Mouse (Mus musculus) layer of hippocampus, postnatal 14 days (tissue): ENCODE measurements around the gene Smyd2. TPM values are rescaled to one million over a fixed set of nuclear protein-coding genes. Genes with fewer than 3 reads are reported as not detected.

ENCODE experiments used
- DNase-seq, 2 experiments: peaks; one replicate each; pipeline ENCODE4 v3.0.0; 2021 to 2022; ENCODE audit warnings: low spot score in 2 of 2, mixed read lengths in 1 of 2
- total RNA-seq, 2 experiments: library from RNA; stranded (reverse); gene quantifications; 2 replicates each; pipeline ENCODE4 v1.2.3; 2021

Smyd2 gene
- total RNA-seq, 2 experiments from 2014 or later, result 82.9 to 89.5 TPM

DNA sequence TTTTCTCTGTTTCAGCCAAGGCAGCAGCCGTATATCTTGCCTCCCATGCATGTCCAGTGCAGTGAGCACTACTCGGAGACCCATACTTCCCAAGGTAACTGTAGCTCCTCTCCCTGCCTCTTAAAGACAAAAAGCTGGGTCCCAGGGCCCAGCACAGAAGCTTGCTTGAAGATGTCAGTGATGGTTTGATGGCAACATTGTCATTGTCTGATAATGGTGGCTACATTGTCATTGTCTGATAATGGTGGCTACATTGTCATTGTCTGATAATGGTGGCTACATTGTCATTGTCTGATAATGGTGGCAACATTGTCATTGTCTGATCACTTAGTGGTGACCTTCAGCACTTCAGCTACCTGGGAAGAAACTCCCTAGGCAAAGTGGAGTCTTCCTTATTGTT, 75.8 kb downstream of the Smyd2 start:
- DNase-seq, result no peak

DNA sequence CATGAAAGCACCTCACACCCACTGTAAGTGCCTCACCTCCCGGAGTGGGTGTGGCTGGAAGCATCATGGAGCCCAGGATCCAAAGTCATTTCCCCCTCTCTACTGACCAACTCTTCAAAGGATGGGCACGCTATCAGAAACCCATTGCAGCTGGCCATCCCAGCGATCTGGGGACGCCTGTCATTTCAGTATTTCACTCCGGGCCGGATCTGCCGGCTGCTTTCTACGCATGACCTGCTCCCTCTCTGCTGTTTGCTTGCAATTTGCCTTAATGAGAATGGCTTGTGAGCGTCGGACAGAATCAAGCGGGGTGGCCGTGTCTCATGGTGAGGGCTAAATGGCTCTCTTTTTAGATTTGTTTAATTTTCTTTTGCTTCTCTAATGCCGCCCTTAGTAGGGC, 88.0 kb downstream of the Smyd2 start:
- DNase-seq, result no peak

DNA sequence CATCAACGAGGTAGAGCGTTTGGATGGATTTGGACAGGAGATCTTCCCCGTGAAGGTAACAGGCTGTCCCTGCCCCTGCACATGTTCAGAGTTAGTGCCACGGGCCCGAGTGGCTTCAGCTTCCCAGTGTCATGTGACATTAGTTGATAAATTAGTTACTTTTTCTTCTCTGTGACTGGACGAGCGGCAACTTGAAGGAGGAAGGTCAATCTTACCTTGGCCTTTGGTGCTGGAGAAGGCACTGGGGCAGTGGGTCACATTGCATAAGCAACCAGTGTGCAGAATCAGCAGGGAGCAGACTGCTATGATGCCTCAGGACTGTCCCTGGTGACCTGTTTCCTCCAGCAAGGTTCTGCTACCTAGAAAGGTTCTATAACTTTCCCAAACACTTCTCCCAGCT, 88.8 kb downstream of the Smyd2 start:
- DNase-seq, result no peak

DNA sequence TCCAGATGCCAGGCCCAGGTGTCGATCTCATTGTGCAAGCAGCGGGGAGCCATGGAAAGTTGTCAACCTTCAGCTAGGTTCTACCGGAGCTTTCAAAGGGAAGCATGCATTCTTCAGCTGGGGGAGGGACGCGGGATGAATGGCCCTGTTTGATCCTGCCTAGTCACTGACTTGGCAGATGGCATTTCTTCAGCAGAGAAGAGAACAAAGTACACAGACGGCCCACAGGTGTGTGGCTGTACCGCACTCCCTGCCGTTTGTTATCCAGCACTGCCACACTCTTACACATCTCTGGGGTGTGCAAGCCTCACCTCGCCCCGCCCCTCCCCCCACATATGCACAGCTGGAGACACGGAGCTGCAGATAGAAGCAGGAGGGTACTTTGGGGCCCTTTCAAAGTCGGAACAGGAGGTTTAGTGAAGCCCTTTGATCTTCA, 91.3 kb downstream of the Smyd2 start:
- DNase-seq, result no peak

Other genes starting within 250 kb of the Smyd2 start
- gene Cenpf, start 234.3 kb downstream of the Smyd2 start, total RNA-seq, result 1 to 10 TPM; 3.0 to 4.0 TPM
- gene Ptpn14, start 194.1 kb downstream of the Smyd2 start, total RNA-seq, result 10 to 100 TPM; 12.0 to 15.7 TPM
- gene Prox1, start 248.4 kb upstream of the Smyd2 start, total RNA-seq, result 100 to 1,000 TPM; 104 to 105 TPM